Mouse (Mus musculus): ENCODE measurements around the gene Pik3cg. TPM values are rescaled to one million over a fixed set of nuclear protein-coding genes. Genes with fewer than 3 reads are reported as not detected.

Pik3cg gene
- polyA plus RNA-seq (2012; rRNA removed; ENCODE audit: low replicate concordance) = 11.4 and 12.2 TPM in 2 replicates

GRCm38 (mm10) chr12:32207948-32208891 lies at the start of gene Pik3cg:
Gene Pik3cg, minus strand, starts transcription at chr12:32208659.

Other genes with a start within 250 kb of the Pik3cg start
- 51.0 and 113 TPM in 2 replicates for gene Prkar2b, start 147.4 kb downstream of the Pik3cg start, polyA plus RNA-seq (2012; rRNA removed; ENCODE audit: low replicate concordance)
- 7.4 and 23.8 TPM in 2 replicates for gene Ccdc71l, start 170.0 kb upstream of the Pik3cg start, polyA plus RNA-seq (2012; rRNA removed; ENCODE audit: low replicate concordance)

Measured in mammary gland, adult 2 months (tissue).